Mouse (Mus musculus) bone marrow macrophage, adult 2 months (primary cell): Measurements from ENCODE around the gene Rmi2.

Experiments used
- CTCF ChIP-seq: IDR thresholded peaks from 2 replicates; pipeline ENCODE4 v1.5.1; 2012; ENCODE audit warnings: low read depth, mild to moderate bottlenecking, low read length, moderate library complexity
- POLR2A ChIP-seq: IDR thresholded peaks from 2 replicates; pipeline ENCODE4 v1.6.1; 2012; ENCODE audit warnings: mild to moderate bottlenecking, low read depth, low read length, borderline replicate concordance

DNA sequence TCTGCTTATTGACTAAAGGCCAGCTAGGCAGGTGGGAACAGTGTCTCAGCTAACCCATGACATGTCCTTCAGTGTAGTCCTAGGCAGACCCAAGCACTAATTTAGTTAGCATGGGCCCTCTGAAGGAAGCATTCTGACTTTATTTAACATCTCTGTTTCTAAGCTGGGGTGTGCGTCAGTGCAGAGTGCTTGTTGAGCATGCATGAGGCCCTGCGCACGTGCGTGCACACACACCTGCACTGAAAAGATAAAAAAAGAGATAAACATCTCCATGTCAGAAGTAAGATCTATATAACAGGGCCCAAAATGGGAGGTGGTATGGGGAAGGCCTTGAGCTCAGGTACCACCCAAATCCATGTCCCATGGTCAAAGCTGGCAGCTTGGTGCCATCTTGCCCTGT lies 80.2 kb downstream of the Rmi2 start:
- no peak for TF ChIP-seq POLR2A
- no peak for TF ChIP-seq CTCF
